Mouse (Mus musculus) frontal cortex, adult 2 months (tissue): ENCODE data around the gene Cd300lg. TPM values are rescaled to one million over a fixed set of nuclear protein-coding genes. Genes with fewer than 3 reads are reported as not detected.

Experiments
- DNase-seq, 2 experiments: peaks; one replicate each; pipeline ENCODE4 v3.0.0; 2022; ENCODE audit warnings: low spot score in 1 of 2; ENCODE audit errors: extremely low spot score in 1 of 2
- polyA plus RNA-seq: library from polyadenylated mRNA; depleted of rRNA; stranded (reverse); fragments of >200 nt; gene quantifications from 2 replicates; pipeline ENCODE4 v1.2.3, GENCODE M21; 2012

Cd300lg gene
- polyA plus RNA-seq, 1 experiment, result 0.28 TPM

DNA sequence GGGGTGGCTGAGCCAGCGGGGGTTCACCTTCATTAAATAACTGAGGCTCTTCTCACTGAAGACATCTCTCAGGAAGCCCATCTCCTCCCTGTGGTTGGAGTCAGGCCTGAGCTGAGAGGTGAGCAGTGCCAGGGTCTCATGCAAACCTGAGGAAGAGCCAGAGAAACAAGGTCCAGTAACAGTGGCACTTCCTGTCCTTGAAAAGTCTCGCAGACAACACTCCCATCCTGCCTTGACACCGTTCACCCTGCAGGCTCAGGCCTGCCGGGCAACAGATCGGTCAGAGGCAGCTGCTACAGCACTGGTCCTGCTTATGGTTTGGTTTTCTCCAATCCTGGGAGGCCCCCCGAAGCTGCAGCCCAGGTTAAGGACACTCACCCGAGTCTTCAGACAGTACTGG, 16.0 kb upstream of the Cd300lg start:
- DNase-seq, result no peak

DNA sequence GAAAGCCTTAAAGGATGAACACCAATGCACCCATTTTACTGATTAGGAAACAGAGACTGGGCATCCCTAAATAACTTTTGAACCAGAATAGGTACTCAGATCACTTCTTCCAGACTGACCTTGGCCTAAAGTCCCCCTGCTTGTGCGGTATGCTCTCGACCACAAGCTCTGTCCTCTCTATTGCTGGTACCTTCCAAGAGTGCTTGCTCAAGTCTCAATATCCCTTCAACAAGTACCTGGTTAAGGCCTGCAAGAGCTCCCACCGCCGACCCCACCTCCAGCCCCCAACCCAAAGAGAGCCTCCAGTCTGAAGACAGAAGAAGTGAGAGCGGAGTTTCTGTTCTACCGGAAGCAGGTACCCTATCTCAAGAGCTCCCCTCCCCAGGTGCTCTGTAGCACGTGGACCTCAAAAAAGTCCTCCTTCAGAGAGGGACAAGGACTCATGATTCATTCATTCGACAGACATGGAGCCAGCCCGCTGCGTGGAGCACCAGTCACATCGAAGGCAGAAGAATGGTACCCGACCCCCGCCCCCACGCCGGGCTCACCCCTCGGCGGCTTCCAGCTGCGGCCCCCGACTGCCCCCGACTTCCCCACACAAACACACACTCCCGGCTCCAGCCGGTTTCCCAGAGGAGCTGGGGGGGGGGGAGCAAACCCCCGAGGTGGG, 15.2 kb upstream of the Cd300lg start:
- peak in 1 of 2 experiments; percentile 39 for DNase-seq

- DNase-seq, result peak in 1 of 2 experiments; percentile 59
Measured at GRCm38 (mm10) chr11:102026694-102027360, 14.5 kb upstream of the Cd300lg start.

DNA sequence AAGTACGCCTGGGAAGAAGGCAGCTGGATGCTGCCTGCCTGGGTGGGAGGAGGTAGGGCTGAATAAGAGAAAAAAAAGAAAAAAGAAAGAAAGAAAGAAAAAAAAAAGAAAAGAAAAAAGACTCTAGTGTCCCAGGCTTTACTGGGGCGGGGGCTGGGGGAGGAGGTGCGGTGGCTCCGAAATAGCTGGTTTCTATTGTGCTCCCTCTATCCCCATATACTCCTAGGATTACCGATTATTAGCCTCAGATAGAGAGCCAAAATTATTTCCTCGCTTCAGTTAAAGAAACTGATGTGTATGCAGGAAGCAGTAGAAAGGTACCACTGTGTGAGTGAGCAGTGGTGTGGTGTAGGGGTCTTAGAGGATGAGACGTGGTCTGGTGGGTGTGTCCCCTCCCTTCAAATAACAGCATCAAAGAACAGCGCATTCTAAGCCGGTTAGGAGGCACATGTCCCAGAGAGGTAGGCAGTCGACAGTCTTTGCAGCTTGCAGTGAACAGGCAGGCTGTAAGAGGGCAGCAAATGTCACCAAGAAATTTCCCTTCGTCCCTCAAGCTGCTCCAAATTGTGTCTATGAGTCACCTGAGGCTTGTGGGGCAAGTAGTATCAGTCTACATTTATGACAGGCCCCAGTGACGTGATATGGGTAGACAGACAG, 13.8 kb upstream of the Cd300lg start:
- DNase-seq, result peak in 1 of 2 experiments; percentile 39

GRCm38 (mm10) chr11:102028087-102028816, 13.1 kb upstream of the Cd300lg start, which contains the start of gene Mpp3:
TSS of gene Mpp3 (minus strand) at chr11:102028461.
- DNase-seq, result no peak

DNA sequence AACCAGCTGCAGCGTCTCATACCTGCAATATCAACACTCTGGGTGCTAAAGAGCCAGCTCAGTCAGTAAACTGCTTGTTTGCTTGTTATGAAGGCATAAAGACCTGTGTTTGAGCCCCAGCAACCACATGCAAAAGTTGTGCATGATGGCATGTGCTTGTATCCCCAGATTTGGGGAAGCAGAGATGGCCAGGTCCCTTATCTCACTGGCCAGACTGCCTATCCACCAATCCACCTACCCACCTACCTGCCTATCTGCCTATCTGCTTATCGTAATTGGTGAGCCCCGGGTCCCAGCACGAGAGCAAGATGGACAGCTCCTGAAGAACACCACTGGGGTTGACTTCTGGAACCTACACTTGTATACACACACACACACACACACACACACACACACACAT, 12.0 kb upstream of the Cd300lg start:
- DNase-seq, result no peak

DNA sequence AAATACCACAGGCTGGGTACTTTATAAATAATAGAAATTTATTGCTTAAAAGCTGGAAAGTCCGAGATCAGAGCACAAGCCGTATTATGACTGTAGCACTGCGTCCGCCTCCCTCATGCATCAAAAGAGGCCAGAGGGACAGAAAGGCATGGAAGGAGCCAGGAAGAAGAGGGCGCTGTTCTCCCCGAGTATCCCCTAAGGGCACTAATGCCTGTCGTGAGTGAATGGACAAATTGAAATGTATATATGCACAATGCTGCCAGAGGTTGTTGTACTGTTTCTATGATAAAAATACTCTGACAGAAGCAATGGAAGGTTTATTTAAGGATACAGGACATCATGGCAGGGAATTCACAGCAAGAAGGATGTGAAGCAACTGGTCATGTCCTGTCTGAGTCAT, 11.3 kb upstream of the Cd300lg start:
- no peak for DNase-seq

- DNase-seq, result peak in 1 of 2 experiments; percentile 80
Measured at GRCm38 (mm10) chr11:102031149-102031548, 10.2 kb upstream of the Cd300lg start.

DNA sequence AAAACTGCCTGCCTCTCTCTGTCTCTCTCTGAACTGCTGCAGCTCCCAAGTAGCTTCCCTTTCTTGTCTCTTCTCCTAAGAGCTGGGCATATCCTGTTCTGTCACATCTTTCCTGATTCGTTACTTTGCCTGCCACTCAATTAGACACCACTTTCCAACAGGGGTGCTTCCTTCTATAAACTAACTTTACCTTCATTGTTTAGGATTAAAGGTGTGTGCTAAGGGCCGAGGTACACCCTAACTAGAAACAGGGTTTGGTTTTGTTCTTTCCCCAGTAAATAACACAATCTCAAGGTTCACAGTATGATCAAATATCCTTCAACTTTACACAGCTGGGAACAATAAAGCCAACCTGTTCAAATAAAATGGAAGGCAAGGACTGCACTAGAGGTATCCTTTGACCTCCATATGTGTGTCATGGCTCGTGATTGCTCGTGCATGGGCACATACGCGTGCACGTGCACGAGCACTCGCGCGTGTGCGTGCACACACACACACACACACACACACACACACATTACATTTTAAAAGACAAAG, 8.2 kb upstream of the Cd300lg start:
- DNase-seq, result no peak

GRCm38 (mm10) chr11:102034887-102035286, 6.4 kb upstream of the Cd300lg start:
- no peak for DNase-seq

- DNase-seq, result no peak
Measured at GRCm38 (mm10) chr11:102035456-102035960, 5.8 kb upstream of the Cd300lg start.

DNA sequence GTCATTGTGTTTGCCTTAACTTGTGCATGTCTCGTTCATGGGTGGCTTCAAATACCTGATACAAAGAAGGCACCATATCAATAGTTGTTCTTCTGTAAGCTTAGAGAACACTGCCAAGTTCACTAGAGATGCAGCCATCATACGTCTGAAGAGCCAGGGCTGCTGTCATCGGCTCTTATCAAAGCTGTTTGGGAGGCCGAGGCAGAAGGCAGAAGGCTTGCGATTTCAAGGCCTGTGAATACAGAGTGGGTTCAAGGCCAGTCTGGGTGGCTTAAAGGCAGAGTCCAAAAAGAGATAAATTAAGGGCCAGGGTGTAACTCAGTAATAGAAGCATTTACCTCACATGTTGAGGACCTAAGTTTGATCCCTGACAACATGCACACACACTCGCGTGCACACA, 5.0 kb upstream of the Cd300lg start:
- DNase-seq, result no peak

DNA sequence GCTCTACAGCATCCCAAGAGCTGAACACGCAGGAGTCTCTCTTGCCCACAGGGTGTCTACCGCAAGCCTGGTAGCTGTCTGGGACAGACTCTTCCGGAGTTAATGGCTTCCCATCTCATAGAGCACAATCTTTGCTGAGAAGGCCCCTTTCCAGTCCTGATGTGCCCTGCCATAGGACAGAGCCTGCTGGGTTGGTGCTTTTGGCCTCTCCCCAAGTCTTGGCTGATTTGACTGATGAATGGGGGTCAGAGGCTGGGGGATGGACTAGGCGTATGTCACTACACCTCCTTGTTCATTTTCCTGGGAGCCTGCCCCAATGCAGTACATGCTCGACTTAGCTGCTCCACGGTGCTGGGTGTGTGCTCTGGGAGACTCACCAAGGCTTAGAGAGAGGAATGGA, 3.5 kb upstream of the Cd300lg start:
- DNase-seq, result no peak

DNA sequence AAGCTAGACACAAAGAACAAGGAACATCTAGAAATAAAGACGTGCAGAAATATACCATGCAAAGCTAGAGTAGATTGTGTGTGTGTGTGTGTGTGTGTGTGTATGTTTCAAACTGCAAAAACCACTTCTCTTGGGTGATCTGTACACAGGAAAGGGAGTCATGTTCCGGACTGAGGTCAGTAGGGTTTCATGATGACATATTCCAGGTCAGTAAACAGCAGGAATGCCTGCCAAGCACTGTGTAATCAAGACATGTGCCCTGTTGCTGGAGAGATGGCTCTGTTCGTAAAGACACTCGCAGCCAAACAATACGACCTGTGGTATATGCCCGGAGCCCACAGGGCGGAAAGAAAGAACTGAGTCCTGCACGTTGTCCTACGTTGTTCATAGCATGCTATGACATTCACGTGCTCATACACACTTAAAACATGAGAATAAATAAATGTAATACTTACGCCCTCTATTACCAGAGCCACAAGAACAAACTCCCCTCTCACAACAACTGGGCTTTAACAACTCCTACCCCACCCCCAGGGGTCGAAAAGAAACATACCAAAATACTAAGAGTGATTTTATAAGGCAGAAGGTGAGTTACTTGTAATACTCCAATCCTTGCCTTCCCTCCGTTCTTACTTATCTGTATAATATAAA, 1.7 kb upstream of the Cd300lg start:
- DNase-seq, result no peak

GRCm38 (mm10) chr11:102040138-102040524, 1.2 kb upstream of the Cd300lg start:
- peak in 1 of 2 experiments; percentile 85 for DNase-seq

DNA sequence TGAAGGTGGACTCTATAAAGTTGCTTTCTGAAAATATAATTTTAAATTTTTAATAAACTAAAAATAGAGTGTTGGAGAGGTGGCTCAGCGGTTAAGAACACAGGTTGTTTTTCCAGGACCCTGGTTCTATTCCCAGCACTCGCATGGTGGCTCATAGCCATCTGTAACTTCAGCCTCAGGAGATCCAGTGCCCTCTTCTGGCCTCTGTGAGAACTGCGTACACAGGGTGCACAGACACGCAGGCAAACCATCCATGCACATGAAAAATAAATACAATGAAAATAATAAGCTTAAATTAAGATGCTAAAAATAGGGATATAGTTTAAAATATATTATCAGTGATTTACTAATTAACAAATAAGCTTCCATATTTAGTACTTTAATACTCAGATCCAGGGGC, 663 bp upstream of the Cd300lg start:
- DNase-seq, result no peak

- no peak for DNase-seq
Measured at GRCm38 (mm10) chr11:102042971-102043370, 1.7 kb downstream of the Cd300lg start.

GRCm38 (mm10) chr11:102043381-102043780, 2.1 kb downstream of the Cd300lg start:
- no peak for DNase-seq

GRCm38 (mm10) chr11:102044691-102045212, 3.4 kb downstream of the Cd300lg start:
- no peak for DNase-seq

DNA sequence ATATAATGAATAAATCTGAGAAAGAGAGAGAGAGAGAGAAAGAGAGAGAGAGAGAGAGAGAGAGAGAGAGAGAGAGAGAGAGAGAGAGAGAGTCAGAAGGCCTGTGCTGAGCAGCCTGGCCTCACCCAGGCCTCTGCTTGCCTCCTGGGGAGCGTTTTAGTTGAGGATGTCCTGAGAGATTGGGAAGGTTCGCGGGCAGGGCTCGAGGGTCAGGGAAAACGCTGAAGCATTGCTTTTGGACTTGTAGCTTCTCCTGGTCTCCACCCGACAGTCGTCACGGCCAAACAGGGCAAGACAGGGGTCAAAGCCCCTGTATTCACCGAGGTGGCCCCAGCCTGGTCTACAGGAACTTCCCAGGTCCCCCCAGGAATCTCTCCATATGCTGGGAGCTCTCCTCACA, 5.3 kb downstream of the Cd300lg start:
- DNase-seq, result no peak
